Mouse (Mus musculus) lung, postnatal 0 days (tissue): Measurements from ENCODE around the gene Cyren.

Source experiments
- CTCF ChIP-seq: IDR thresholded peaks from 2 replicates; pipeline ENCODE4 v1.5.1; 2016; ENCODE audit warnings: antibody characterized with exemption, mild to moderate bottlenecking
- EP300 ChIP-seq: IDR thresholded peaks from 2 replicates; pipeline ENCODE4 v1.6.1; 2016; ENCODE audit warnings: antibody characterized with exemption, mild to moderate bottlenecking, control low read depth

DNA sequence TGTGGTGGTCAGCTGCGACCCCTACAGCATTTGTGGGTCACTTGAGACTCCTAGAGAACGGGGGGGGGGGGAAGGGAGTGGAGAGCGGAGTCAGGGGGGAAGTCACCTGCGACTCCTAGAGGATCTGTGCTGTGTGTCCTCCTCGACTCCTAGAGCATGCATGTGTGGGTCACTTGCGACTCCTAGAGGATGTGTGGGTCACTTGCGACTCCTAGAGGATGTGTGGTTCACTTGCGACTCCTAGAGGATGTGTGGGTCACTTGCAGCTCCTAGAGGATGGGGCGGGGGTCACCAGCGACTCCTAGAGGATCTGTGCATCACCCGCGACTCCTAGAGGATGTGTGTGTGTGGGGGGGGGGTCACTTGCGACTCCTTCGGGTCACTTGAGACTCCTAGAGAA, 44.1 kb upstream of the Cyren start:
- TF ChIP-seq CTCF (peak; percentile 96), EP300 (no peak)
